Mouse (Mus musculus) bone marrow macrophage, adult 2 months (primary cell): ENCODE measurements around the gene Selp.

Source experiments
- CTCF ChIP-seq: IDR thresholded peaks from 2 replicates; pipeline ENCODE4 v1.5.1; 2012; ENCODE audit warnings: low read depth, mild to moderate bottlenecking, low read length, moderate library complexity
- POLR2A ChIP-seq: IDR thresholded peaks from 2 replicates; pipeline ENCODE4 v1.6.1; 2012; ENCODE audit warnings: mild to moderate bottlenecking, low read depth, low read length, borderline replicate concordance

DNA sequence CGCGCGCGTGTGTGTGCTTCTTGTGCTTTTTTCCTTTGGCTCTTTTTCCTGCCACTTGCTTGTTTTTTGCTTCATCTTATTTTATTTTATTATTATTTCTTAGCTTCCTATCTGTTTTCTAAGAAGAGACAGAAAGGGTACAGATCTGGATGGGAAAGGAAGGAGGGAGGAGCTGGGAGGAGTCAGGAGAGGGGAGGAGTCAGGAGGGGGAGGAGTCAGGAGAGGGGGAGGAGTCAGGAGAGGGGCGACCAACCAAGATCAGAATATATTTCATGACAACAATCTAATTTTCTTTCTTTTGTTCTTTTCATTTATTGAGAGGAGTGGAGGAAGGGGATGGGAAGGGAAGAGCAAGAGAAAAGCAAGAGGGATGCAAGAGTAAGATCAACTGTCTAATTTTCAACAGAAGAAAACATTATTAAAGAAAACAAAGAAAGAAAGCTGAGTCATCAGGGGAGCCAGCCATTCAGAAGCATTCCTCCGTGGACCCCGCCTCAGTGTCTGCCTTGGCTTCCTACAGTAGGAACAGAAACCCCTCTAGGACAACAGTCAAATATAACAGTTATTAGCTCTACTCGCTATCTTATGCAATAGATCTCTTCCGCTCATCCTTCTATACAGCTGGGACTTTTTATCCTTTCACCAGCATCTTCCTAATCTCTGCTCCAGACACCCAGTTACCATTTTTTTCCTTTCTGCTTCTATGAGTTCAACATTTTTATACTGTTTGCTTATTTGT is 4.3 kb upstream of the Selp start:
- TF ChIP-seq POLR2A (no peak), CTCF (no peak)
